ENCODE assay signal across 9 mouse cellular contexts in the genomic region with DNA sequence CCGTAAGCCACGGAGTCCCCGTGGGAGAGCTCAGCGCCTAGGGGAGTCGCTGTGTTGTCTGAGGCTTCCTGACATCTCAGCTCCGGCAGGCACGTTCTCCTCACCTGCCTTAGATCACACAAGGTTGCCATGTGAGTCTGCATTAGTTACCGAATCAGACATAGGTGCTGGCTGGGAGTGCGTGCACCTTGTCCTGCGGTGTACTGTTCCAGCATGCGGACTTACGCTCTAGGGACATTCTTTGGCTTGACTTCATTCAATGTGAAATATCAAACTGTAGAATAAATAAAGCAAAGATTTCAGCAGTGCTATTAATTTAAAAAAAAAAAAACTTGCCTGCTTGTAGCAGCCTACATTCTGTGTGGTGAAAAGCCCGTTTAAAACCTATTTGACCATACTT.
"Had no signal": no experiment of that assay in that cellular context is flagged by ENCODE, and none has a peak within 500 bp of the region (broad histone marks: within the 10 kb centered on the region; RNA-seq: fewer than 3 reads in every experiment).

No protein-coding gene starts in this region.

- H3K4me3 ChIP-seq: limb, embryonic 15.5 days; midbrain, embryonic 12.5 days had no signal

- H3K4me2 ChIP-seq: limb, embryonic 15.5 days; midbrain, embryonic 12.5 days had no signal

- ATAC-seq: hindbrain, postnatal 0 days had no signal

- H3K27me3 ChIP-seq: limb, embryonic 15.5 days; midbrain, embryonic 12.5 days had no signal

- H3K9me3 ChIP-seq: limb, embryonic 15.5 days; midbrain, embryonic 12.5 days had no signal

- H3K27ac ChIP-seq: hindbrain, postnatal 0 days; limb, embryonic 15.5 days; midbrain, embryonic 12.5 days had no signal

- H3K9ac ChIP-seq: limb, embryonic 15.5 days; midbrain, embryonic 12.5 days had no signal

- DNase-seq: kidney, adult 8-10 months; layer of hippocampus, postnatal 36 days; lung, adult 18-20 months; right cerebral cortex, postnatal 14 days; thymus, adult 18-20 months; thymus, postnatal 14 days had no signal
